Mouse (Mus musculus) spleen, adult 2 months (tissue): ENCODE data around the gene Necab2.

ENCODE experiments used
- CTCF ChIP-seq: fragments of 200-500 bp; IDR thresholded peaks from 2 replicates; pipeline ENCODE4 v1.5.1; 2011; ENCODE audit warnings: mild to moderate bottlenecking, inconsistent platforms; ENCODE audit not compliant: insufficient read depth, insufficient read length, insufficient replicate concordance; ENCODE audit errors: extremely low read depth
- POLR2A ChIP-seq: fragments of 200-500 bp; IDR thresholded peaks from 2 replicates; pipeline ENCODE4 v1.6.1; 2011; ENCODE audit warnings: low read depth, low read length, inconsistent platforms

DNA sequence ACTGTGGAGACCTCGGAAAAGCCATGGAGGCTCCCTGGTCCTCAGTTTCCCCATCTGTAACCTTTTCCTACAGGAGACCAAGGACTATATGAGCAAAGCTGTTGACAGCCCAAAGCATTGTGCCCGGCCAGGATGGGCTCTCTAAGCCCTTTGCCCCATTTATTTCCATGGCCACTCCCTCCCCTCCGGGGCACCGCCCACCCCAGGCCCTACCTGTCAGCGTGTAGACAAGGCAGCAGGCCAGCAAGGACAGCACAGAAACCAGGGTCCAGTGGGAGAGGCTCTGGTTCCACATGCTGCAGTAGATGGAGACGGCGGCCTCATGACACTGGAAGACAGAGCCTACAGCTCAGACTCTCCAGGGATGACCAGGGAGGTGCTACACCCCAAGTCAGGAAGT lies 40.6 kb downstream of the Necab2 start:
- TF ChIP-seq POLR2A = no peak
- TF ChIP-seq CTCF = no peak
